Mouse (Mus musculus) limb, embryonic 14.5 days (tissue): ENCODE data around the gene Gpnmb. TPM values are rescaled to one million over a fixed set of nuclear protein-coding genes. Genes with fewer than 3 reads are reported as not detected.

Experiments used
- ATAC-seq: fragments of 200-750 bp; cut with Nextera tagmentation; 2 replicates; pipeline ENCODE4 v1.8.0; 2017; ENCODE audit warnings: low read depth, moderate number of reproducible peaks, moderate TSS enrichment; ENCODE audit not compliant: low FRiP score
- DNase-seq: peaks from one replicate; pipeline ENCODE4 v3.0.0-alpha.2; 2015; ENCODE audit warnings: low spot score
- H3K27ac ChIP-seq: fragments of 300-500 bp; sonication (generic); replicated peaks from 2 replicates; pipeline ENCODE4 v1.5.1; 2014; ENCODE audit warnings: low read depth, mild to moderate bottlenecking, low read length, moderate library complexity, mixed read lengths
- H3K27me3 ChIP-seq: fragments of 300-500 bp; sonication (generic); 2 replicates; pipeline ENCODE4 v1.6.1; 2014; ENCODE audit warnings: low read length, mixed read lengths; ENCODE audit not compliant: control insufficient read depth, insufficient read depth
- H3K36me3 ChIP-seq: fragments of 300-500 bp; sonication (generic); 2 replicates; pipeline ENCODE4 v1.6.1; 2014; ENCODE audit warnings: mild to moderate bottlenecking, low read length, moderate library complexity, mixed read lengths; ENCODE audit not compliant: control insufficient read depth, insufficient read depth
- H3K4me1 ChIP-seq: fragments of 300-500 bp; sonication (generic); 2 replicates; pipeline ENCODE4 v1.6.1; 2014; ENCODE audit warnings: antibody characterized with exemption, low read length, mixed read lengths; ENCODE audit not compliant: control insufficient read depth, insufficient read depth
- H3K4me2 ChIP-seq: fragments of 300-500 bp; sonication (generic); replicated peaks from 2 replicates; pipeline ENCODE4 v1.6.1; 2014; ENCODE audit warnings: low read depth, mild to moderate bottlenecking, low read length, moderate library complexity; ENCODE audit not compliant: severe bottlenecking
- H3K4me3 ChIP-seq: fragments of 300-500 bp; sonication (generic); replicated peaks from 2 replicates; pipeline ENCODE4 v1.5.1; 2014; ENCODE audit warnings: low read length
- H3K9ac ChIP-seq: fragments of 300-500 bp; sonication (generic); 2 replicates; pipeline ENCODE4 v1.6.1; 2014; ENCODE audit warnings: mild to moderate bottlenecking, low read depth, low read length, moderate library complexity; ENCODE audit not compliant: severe bottlenecking
- H3K9me3 ChIP-seq: fragments of 300-500 bp; sonication (generic); 2 replicates; pipeline ENCODE4 v1.6.1; 2016; ENCODE audit warnings: low read length; ENCODE audit not compliant: control insufficient read depth
- POLR2A ChIP-seq: fragments of 200-500 bp; IDR thresholded peaks from 2 replicates; pipeline ENCODE4 v1.8.0; 2012; ENCODE audit warnings: inconsistent platforms, mild to moderate bottlenecking, moderate library complexity, borderline replicate concordance; ENCODE audit not compliant: insufficient read depth, insufficient read length; ENCODE audit errors: extremely low read depth
- WGBS: fragments of 180-500 bp; shearing (Covaris S2); extraction: QIAGEN DNeasy Blood & Tissue Kit; methylation state at CpG from one replicate; pipeline ENCODE4 v1.1.7; 2014; 5-methylcytosine and 5-hydroxymethylcytosine counted together
- polyA plus RNA-seq, 2 experiments: library from polyadenylated mRNA; depleted of rRNA in 1 of 2; stranded (reverse) in 1 of 2; unstranded in 1 of 2; fragments of >200 nt; fragmentation: Nextera tagmentation in 1 of 2; extraction: Ambion mirVana in 1 of 2; gene quantifications; 2 replicates each; pipeline versions ENCODE4 v1.2.1 to v1.2.3; 2012 to 2014

Gpnmb gene
- polyA plus RNA-seq, 2 experiments = 1.3 to 2.7 TPM

DNA sequence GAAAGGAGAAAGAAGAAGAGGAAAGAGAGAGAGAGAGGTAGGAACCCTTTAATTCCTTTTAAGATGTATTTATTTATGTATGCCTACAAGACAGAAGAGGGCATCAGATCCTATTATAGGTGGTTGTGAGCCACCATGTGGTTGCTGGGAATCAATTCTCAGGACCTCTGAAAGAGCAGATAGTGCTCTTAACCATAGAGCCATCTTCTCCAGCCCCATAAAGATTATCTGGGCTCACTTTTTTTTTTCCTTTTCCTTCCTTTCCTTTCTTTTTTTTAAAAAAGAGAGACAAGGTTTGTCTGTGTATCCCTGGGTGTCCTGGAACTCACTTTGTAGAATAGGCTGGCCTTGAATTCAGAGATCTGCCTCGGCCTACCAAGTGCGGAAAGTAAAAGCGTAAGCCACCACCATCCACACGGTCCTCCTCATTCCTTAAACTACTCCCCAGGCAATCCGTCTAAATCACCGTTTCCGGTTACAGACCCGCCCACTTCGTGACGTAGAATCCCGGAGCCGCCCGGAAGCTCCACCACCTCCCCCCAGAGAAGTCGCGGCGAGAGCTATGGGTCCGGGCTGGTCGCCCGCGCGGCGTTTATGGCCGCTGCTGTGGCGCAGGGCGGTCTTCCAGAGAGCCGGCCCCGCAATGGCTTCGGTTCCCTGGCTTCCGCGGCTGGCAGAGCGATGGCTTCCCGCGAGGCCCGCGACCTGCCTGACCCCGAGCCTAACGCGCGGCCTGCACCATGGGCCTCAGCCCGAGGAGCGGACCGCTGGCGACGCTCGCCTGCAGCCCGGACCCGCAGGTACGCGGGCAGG is 37.2 kb downstream of the Gpnmb start, which contains the start of gene Malsu1:
Gene Malsu1, plus strand, starts transcription at position 492 of the 813 bp plus-strand sequence.
- WGBS = under 1% methylated on average over 46 of the region's 49 CpGs
- Histone ChIP-seq H3K4me2 (peak within 1 kb of the TSS; percentile 85), H3K27me3 (no peaks in the 10 kb centered on the region), H3K4me3 (peak within 1 kb of the TSS; percentile 92), H3K9ac (peak within 1 kb of the TSS; percentile 97), H3K4me1 (peaks cover 10% of the 10 kb centered on the region), H3K27ac (peak within 1 kb of the TSS; percentile 73), H3K9me3 (no peaks in the 10 kb centered on the region), H3K36me3 (peaks cover 3% of the 10 kb centered on the region; the same call in 1 of the 2 replicates)
- TF ChIP-seq POLR2A = peak; percentile 83; the same call in 1 of the 2 replicates
- ATAC-seq (peak; percentile 96), DNase-seq (peak; percentile 97)

DNA sequence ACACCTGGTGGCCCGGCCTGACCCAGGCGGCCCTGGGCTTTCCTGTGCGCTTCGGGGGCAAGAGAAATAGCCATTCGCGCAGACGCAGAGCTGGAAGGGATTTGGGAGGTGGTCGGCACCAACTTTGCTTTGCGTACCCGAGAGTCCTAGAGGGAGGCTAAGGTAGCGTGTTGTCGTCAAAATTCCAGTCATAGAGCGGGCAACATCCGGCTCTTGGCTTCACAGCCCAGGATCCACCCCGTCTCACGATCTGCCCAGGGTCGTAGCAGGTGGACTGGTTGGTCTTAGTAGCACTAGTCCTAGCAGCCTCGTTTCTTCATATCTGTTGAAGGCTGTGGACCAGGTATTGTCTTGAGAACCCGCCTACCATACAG is 37.8 kb downstream of the Gpnmb start:
- WGBS = 1% methylated on average over 19 of the region's 19 CpGs
- H3K27ac ChIP-seq = peak overlapping the region; percentile 73
- peak overlapping the region; percentile 97 for H3K9ac ChIP-seq
- no peaks in the 10 kb centered on the region for H3K9me3 ChIP-seq
- H3K36me3 ChIP-seq = peaks cover 3% of the 10 kb centered on the region; the same call in 1 of the 2 replicates
- H3K4me2 ChIP-seq = peak overlapping the region; percentile 85
- peaks cover 10% of the 10 kb centered on the region for H3K4me1 ChIP-seq
- no peaks in the 10 kb centered on the region for H3K27me3 ChIP-seq
- ATAC-seq = no peak; the same call in 1 of the 2 replicates
- DNase-seq = no peak
- H3K4me3 ChIP-seq = peak overlapping the region; percentile 92
- TF ChIP-seq POLR2A = no peak

DNA sequence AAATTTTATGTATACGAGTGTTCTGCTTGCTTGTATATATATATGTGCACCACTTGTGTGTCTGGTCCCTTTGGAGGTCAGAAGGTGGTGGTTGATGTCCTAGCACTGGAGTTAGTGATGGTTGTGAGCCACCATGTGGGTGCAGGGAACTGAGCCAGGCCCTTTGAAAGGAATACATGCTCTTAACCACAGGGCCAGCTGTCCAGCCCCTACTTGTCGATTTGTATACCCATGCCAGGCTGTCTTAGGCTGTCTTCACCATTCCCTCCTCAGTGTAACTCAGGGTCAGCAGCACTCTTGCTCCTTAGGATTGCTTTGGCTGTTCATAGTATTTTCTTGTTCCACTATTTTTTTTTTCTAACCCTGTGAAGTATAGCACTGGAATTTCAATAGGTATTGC is 41.5 kb downstream of the Gpnmb start:
- Histone ChIP-seq H3K4me2 (no peak overlapping the region), H3K4me3 (no peak overlapping the region), H3K27me3 (no peaks in the 10 kb centered on the region), H3K9me3 (no peaks in the 10 kb centered on the region), H3K27ac (no peak overlapping the region), H3K36me3 (peaks cover 6% of the 10 kb centered on the region; the same call in 1 of the 2 replicates), H3K4me1 (peaks cover 10% of the 10 kb centered on the region), H3K9ac (no peak overlapping the region)
- ATAC-seq = no peak
- TF ChIP-seq POLR2A = no peak
- 82% methylated on average over 2 of the region's 2 CpGs for WGBS
- DNase-seq = no peak

DNA sequence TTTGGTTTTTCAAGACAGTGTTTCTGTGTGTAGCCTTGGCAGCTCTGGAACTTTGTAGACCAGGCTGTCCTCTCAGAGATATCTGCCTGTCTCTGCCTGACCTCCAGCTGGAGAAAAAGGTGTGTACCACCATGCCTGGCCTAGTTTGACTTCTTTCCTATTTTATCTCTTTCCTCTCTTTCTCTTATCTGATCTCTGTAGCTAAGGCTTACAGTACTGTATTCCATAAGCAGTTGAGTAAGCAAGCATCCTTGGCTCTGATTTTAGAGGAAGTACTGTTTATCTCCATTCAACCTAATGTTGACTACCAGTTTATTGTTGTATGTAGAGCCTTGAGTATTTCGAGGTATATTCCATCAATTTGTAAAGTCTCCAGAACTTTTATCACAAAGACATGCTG is 43.0 kb downstream of the Gpnmb start:
- no peak for ATAC-seq
- no peak overlapping the region for H3K4me2 ChIP-seq
- peaks cover 19% of the 10 kb centered on the region for H3K36me3 ChIP-seq
- H3K9ac ChIP-seq = no peak overlapping the region
- WGBS = 89% methylated on average over 1 of the region's 1 CpGs
- TF ChIP-seq POLR2A = no peak
- no peaks in the 10 kb centered on the region for H3K27me3 ChIP-seq
- no peak for DNase-seq
- no peak overlapping the region for H3K4me3 ChIP-seq
- H3K9me3 ChIP-seq = no peaks in the 10 kb centered on the region
- H3K27ac ChIP-seq = no peak overlapping the region
- peaks cover 6% of the 10 kb centered on the region for H3K4me1 ChIP-seq

DNA sequence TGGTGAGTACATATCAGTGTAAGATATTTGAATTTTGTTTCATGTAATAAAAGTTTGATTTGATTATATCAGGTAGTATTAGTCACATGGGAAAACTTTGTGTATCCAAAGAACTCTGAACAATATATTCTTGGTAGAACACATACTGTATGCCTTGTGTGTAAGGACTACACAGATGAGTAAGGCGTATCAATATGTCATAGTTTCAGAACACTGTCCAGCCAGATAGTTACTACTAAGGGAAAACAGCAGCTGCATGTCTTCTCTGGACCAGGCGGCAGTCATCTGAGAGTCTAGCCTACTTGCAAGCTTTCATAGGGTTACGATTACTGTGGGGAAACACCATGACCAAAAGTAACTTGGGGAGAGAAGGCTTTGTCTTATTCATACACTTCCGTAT is 46.7 kb downstream of the Gpnmb start:
- no peak for DNase-seq
- 90% methylated on average over 4 of the region's 4 CpGs for WGBS
- H3K4me1 ChIP-seq = no peaks in the 10 kb centered on the region
- no peak overlapping the region for H3K9ac ChIP-seq
- no peak for ATAC-seq
- no peaks in the 10 kb centered on the region for H3K27me3 ChIP-seq
- no peak overlapping the region for H3K4me3 ChIP-seq
- no peak overlapping the region for H3K4me2 ChIP-seq
- H3K36me3 ChIP-seq = peaks cover 50% of the 10 kb centered on the region
- TF ChIP-seq POLR2A = no peak
- no peak overlapping the region for H3K27ac ChIP-seq
- H3K9me3 ChIP-seq = no peaks in the 10 kb centered on the region

DNA sequence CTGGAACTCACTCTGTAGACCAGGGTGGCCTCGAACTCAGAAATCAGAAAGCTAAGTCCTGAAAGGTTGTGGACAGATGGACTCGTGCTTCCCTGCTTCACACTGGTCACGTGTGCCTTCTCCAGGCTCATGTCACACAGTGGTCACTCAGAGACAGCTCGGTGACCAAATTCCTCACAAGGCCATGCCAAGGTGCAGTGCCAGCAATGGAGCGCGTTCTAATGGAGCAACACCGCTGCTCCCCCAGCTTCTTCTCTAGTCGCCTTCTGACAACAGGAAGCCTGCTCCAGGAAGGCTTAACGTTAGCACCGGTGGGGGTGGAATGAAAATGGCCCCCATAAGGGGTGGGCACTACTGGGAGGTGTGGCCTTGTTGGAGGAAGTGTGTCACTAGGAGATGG is 58.6 kb downstream of the Gpnmb start:
- DNase-seq (no peak), ATAC-seq (no peak)
- TF ChIP-seq POLR2A = no peak
- Histone ChIP-seq H3K9me3 (no peaks in the 10 kb centered on the region), H3K4me1 (peaks cover 7% of the 10 kb centered on the region), H3K27me3 (no peaks in the 10 kb centered on the region), H3K4me3 (no peak overlapping the region), H3K4me2 (no peak overlapping the region), H3K27ac (no peak overlapping the region), H3K9ac (no peak overlapping the region), H3K36me3 (peaks cover 61% of the 10 kb centered on the region)
- 93% methylated on average over 10 of the region's 10 CpGs for WGBS
